Mouse (Mus musculus): ENCODE results near the gene Khdc1c.

DNA sequence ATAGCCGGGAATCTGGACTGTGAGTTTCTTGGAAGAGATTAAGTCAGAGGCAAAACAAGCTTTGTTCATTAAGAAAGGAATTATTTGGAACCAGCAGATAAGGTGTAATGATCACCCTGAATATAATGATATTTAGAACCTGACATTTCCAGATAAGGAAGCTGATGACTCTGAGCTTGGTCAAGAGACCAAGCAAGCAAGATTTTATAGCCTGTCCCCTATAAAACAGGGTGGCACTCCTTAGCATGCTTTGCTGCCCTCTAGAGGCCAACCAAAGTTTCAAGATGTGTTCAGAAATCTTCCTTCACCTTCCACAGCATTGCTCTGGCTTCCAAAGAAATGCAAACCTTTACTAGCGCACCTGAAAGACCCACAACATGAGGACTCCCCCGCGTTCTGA, 23.9 kb upstream of the Khdc1c start:
- no peak for TF ChIP-seq POLR2A (IDR thresholded peaks at IDR 0.05; ENCODE audit: insufficient read length, low read depth)
- no peak for TF ChIP-seq USF1 (IDR thresholded peaks at IDR 0.05; ENCODE audit: low read depth)

Data from myocyte (in vitro differentiated cells).